Mouse (Mus musculus) layer of hippocampus, adult 8-10 months (tissue): ENCODE data around the gene D130040H23Rik. TPM values are rescaled to one million over a fixed set of nuclear protein-coding genes. Genes with fewer than 3 reads are reported as not detected.
A peak's percentile ranks its signal among the peaks of the same experiment; 100 is the strongest.
"Not testable (repeated sequence)": the region's sequence is repeated elsewhere in the genome, so short reads cannot be mapped to it uniquely, and the experiment has no call there.

ENCODE experiments used
- DNase-seq, 2 experiments: peaks; one replicate each; pipeline ENCODE4 v3.0.0; 2022; ENCODE audit warnings: low spot score in 2 of 2
- total RNA-seq, 4 experiments: library from RNA; stranded (reverse); gene quantifications; 2 replicates each; pipeline ENCODE4 v1.2.4; 2022

The D130040H23Rik gene
- 10 to 100 TPM; 23.5 to 29.4 (median 27.6) TPM for total RNA-seq

DNA sequence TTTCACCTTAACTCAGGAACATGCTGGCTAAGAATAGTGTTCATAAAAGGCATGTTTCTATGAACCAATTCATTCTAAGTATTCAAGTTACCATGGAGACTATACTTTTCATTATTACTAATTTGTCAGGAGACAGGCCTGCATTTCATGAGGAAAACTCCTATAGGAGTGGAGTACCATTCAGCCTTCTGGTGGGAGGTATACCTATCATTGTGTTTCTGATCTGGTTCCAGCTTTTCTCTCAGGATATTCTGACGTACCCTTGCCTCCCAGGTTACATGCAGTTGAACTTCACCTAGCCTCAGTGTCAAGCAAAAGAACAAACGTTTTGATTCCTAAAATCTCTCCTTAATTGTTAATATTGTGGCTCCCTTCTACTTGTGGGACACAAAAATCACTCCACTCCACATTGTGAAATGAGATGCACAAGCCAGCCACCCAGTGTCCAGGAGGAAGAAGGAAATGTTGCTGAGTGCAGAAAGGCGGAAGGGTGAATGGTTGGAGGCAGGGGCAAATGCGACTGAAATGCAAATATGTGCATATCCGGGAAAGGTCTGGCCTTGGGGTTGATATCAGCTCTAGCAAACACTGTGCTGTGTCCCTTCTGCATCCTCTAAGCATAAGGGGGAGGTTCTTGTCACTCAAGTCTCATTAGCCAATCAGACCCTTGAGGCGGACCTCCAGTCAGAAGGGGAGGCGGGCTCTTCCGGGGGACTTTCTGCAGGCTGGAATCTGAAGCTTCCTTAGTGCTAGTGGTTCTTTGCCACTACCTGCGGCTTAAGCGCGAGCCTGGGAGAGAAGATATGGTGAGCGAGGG lies at the start of gene D130040H23Rik:
D130040H23Rik (plus strand) TSS at position 695 of the 817 bp plus-strand sequence.
- peak; percentile 80 to 83 for DNase-seq

GRCm38 (mm10) chr8:69242541-69242940 lies 28.3 kb upstream of the D130040H23Rik start:
- no peak for DNase-seq

GRCm38 (mm10) chr8:69268525-69268924 lies 2.4 kb upstream of the D130040H23Rik start:
- DNase-seq, result no peak

GRCm38 (mm10) chr8:69271203-69271554 lies 299 bp downstream of the D130040H23Rik start:
- no peak for DNase-seq

- no peak for DNase-seq
Measured at GRCm38 (mm10) chr8:69272435-69272834, 1.6 kb downstream of the D130040H23Rik start.

- no peak for DNase-seq
Measured at GRCm38 (mm10) chr8:69324771-69325170, 53.9 kb downstream of the D130040H23Rik start.

DNA sequence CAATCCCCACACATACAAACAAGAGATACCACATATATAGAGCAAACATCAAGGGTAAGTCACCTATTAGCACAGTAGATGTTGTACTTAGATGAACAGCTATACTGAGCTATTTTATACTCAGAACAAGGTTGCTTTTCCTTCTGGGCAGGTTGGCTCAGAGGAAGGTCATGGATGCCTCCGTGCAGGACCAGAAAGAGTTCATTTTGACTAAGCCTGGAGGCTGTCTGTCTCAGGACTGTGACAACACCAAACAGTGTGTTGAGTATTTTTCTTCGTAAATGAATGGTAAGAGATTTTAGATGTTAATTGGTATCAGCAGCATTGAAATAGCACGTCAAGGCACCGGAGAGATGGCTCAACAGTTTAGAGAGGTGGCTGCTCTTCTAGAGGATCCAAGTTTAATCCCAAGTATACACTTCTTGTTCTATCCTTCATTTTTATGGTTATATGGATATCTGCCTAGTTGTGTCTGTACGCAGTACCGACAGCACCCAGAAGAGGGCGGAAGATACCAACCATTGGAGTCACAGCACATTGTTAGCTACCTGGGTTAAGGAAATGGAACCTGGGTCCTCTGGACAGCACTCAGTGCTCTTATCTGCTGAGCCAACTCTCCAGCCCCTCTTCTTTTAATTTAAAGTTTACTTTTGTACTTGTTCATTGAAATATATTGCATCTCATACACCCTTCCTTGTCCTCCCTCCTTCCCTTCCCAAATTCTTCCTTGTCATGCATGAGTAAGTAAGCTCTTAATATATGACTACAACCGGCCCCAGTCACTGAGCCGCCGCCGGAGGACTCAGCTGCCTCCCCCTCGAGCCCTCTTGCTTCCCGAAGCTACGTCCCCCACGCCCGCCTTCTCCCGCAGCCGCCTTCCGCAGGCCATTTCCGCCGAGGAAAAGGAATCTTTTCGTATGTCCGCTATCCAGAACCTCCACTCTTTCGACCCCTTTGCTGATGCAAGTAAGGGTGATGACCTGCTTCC lies 57.7 kb downstream of the D130040H23Rik start:
- DNase-seq, result peak; percentile 76 to 94

DNA sequence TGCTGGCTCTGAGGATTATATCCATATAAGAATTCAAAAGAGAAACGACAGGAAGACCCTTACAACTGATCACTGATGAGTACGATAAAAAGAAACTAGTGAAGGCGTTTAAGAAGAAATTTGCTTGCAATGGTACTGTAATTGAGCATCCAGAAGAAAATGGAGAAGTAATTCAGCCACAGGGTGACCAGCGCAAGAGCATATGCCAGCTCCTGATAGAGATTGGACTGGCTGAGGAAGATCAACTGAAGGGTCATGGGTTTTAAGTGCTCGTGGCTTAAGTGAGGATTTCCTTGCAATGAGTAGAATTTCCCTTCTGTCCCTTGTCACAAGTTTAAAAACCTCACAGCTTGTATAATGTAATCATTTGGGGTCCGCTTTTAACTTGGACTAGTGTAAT lies 58.4 kb downstream of the D130040H23Rik start:
- not testable (repeated sequence) for DNase-seq

Other genes with a start within 250 kb of the D130040H23Rik start
- gene Zfp930, start 62.0 kb upstream of the D130040H23Rik start, total RNA-seq, result 10 to 100 TPM in 3 of 4 experiments, 1 to 10 TPM in 1; 9.4 to 19.4 (median 15.9) TPM
- gene Gm9495, start 182.5 kb downstream of the D130040H23Rik start, total RNA-seq, result under 1 TPM in 2 of 4 experiments, not detected in 2; 0.20 TPM